Mouse (Mus musculus) CH12.LX (cell line): ENCODE data around the gene Cd5. TPM values are rescaled to one million over a fixed set of nuclear protein-coding genes. Genes with fewer than 3 reads are reported as not detected.

Experiments used
- DNase-seq: peaks from one replicate; pipeline ENCODE4 v3.0.0-alpha.2; 2013; ENCODE audit errors: extremely low read depth
- H3K27ac ChIP-seq: 2 replicates; pipeline ENCODE4 v1.5.1; 2012; ENCODE audit warnings: low read depth, mild to moderate bottlenecking, control low read depth, moderate library complexity; ENCODE audit not compliant: insufficient read depth
- H3K27me3 ChIP-seq: replicated peaks from 2 replicates; pipeline ENCODE3; 2012; ENCODE audit warnings: inconsistent platforms
- H3K36me3 ChIP-seq, 2 experiments: replicated peaks in 1 of 2; 2 replicates each; pipeline versions ENCODE3 to v1.6.1; 2012; ENCODE audit warnings: inconsistent platforms in 1 of 2, low read length in 1 of 2, mild to moderate bottlenecking in 1 of 2, mixed read lengths in 1 of 2, moderate library complexity in 1 of 2; ENCODE audit not compliant: control insufficient read depth in 1 of 2, insufficient read depth in 1 of 2
- H3K4me1 ChIP-seq, 2 experiments: 2 replicates each; pipeline ENCODE4 v1.6.1; 2012; ENCODE audit warnings: inconsistent platforms in 1 of 2, moderate library complexity in 1 of 2; ENCODE audit not compliant: insufficient read depth in 2 of 2, control insufficient read depth in 1 of 2
- H3K4me2 ChIP-seq: 2 replicates; pipeline ENCODE4 v1.6.1; 2012; ENCODE audit warnings: low read depth, mild to moderate bottlenecking, control low read depth; ENCODE audit not compliant: poor library complexity, insufficient read depth, severe bottlenecking
- H3K4me3 ChIP-seq, 3 experiments: fragments of 150-350 bp in 1 of 3; sonication (generic) in 1 of 3; replicated peaks in 1 of 3; 2 replicates each; pipeline versions ENCODE3 to v1.5.1; 2011 to 2012; ENCODE audit warnings: low read depth in 2 of 3, low read length in 2 of 3, mild to moderate bottlenecking in 2 of 3, moderate library complexity in 2 of 3, control low read depth in 1 of 3, improper control_type of control experiment in 1 of 3, inconsistent platforms in 1 of 3, mixed read lengths in 1 of 3; ENCODE audit not compliant: poor library complexity in 1 of 3
- H3K79me2 ChIP-seq: replicated peaks from 2 replicates; pipeline ENCODE4 v1.6.1; 2012; ENCODE audit warnings: mild to moderate bottlenecking, moderate library complexity; ENCODE audit not compliant: control insufficient read depth, poor library complexity, insufficient read depth, severe bottlenecking; ENCODE audit errors: extremely low read depth
- H3K9ac ChIP-seq: 2 replicates; pipeline ENCODE4 v1.6.1; 2012; ENCODE audit warnings: low read depth, mild to moderate bottlenecking, control low read depth, moderate library complexity; ENCODE audit not compliant: insufficient read depth
- H3K9me3 ChIP-seq: replicated peaks from 2 replicates; pipeline ENCODE3; 2012; ENCODE audit warnings: low read length, inconsistent platforms, mixed read lengths
- CHD2 ChIP-seq: IDR thresholded peaks from 2 replicates; pipeline ENCODE4 v1.6.1; 2011; ENCODE audit warnings: low read length, improper control_type of control experiment
- E2F4 ChIP-seq: IDR thresholded peaks from 2 replicates; pipeline ENCODE4 v1.6.1; 2011; ENCODE audit warnings: low read depth, low read length, improper control_type of control experiment; ENCODE audit not compliant: insufficient replicate concordance
- ETS1 ChIP-seq: conservative IDR thresholded peaks from 2 replicates; pipeline ENCODE4 v1.6.1; 2012; ENCODE audit warnings: low read depth, mild to moderate bottlenecking, inconsistent platforms, low read length, improper control_type of control experiment, moderate library complexity
- GABPA ChIP-seq: IDR thresholded peaks from 2 replicates; pipeline ENCODE4 v1.6.1; 2012; ENCODE audit warnings: low read depth, low read length, improper control_type of control experiment, inconsistent platforms; ENCODE audit not compliant: insufficient replicate concordance
- HCFC1 ChIP-seq: IDR thresholded peaks from 2 replicates; pipeline ENCODE4 v1.6.1; 2012; ENCODE audit warnings: low read depth, mild to moderate bottlenecking, inconsistent platforms, low read length, improper control_type of control experiment
- JUN ChIP-seq: IDR thresholded peaks from 2 replicates; pipeline ENCODE4 v1.6.1; 2011; ENCODE audit warnings: low read depth, mild to moderate bottlenecking, low read length, improper control_type of control experiment, moderate library complexity; ENCODE audit not compliant: insufficient read depth
- KAT2A ChIP-seq: IDR thresholded peaks from 2 replicates; pipeline ENCODE4 v1.6.1; 2012; ENCODE audit warnings: low read length, improper control_type of control experiment, inconsistent platforms; ENCODE audit not compliant: insufficient replicate concordance
- MAFK ChIP-seq: IDR thresholded peaks from 2 replicates; pipeline ENCODE4 v1.6.1; 2011; ENCODE audit warnings: low read length, improper control_type of control experiment; ENCODE audit not compliant: insufficient replicate concordance
- MAZ ChIP-seq: IDR thresholded peaks from 2 replicates; pipeline ENCODE4 v1.6.1; 2012; ENCODE audit warnings: low read depth, mild to moderate bottlenecking, inconsistent platforms, low read length, improper control_type of control experiment, moderate library complexity
- MEF2A ChIP-seq: IDR thresholded peaks from 2 replicates; pipeline ENCODE4 v1.6.1; 2014; ENCODE audit warnings: low read depth, mild to moderate bottlenecking, inconsistent platforms, low read length, improper control_type of control experiment, borderline replicate concordance
- MXI1 ChIP-seq: IDR thresholded peaks from 2 replicates; pipeline ENCODE4 v1.6.1; 2011; ENCODE audit warnings: mild to moderate bottlenecking, low read depth, low read length, improper control_type of control experiment
- PAX5 ChIP-seq: IDR thresholded peaks from 2 replicates; pipeline ENCODE4 v1.6.1; 2012; ENCODE audit warnings: low read length, inconsistent platforms, mixed read lengths
- POLR2AphosphoS2 ChIP-seq: IDR thresholded peaks from 2 replicates; pipeline ENCODE4 v1.6.1; 2011; ENCODE audit warnings: low read depth, low read length, improper control_type of control experiment
- RAD21 ChIP-seq: IDR thresholded peaks from 2 replicates; pipeline ENCODE4 v1.6.1; 2011; ENCODE audit warnings: low read depth, mild to moderate bottlenecking, low read length, improper control_type of control experiment, moderate library complexity
- SIN3A ChIP-seq: IDR thresholded peaks from 2 replicates; pipeline ENCODE4 v1.6.1; 2012; ENCODE audit warnings: low read length, improper control_type of control experiment, inconsistent platforms
- TBP ChIP-seq: conservative IDR thresholded peaks from 2 replicates; pipeline ENCODE4 v1.6.1; 2011; ENCODE audit warnings: low read depth, low read length, improper control_type of control experiment
- TCF12 ChIP-seq: IDR thresholded peaks from 2 replicates; pipeline ENCODE4 v1.6.1; 2014; ENCODE audit warnings: low read depth, mild to moderate bottlenecking, inconsistent platforms, low read length, improper control_type of control experiment
- UBTF ChIP-seq: IDR thresholded peaks from 2 replicates; pipeline ENCODE4 v1.6.1; 2012; ENCODE audit warnings: low read depth, mild to moderate bottlenecking, inconsistent platforms, low read length, improper control_type of control experiment, moderate library complexity
- USF2 ChIP-seq: conservative IDR thresholded peaks from 2 replicates; pipeline ENCODE4 v1.6.1; 2011; ENCODE audit warnings: low read depth, low read length, improper control_type of control experiment
- ZC3H11A ChIP-seq: IDR thresholded peaks from 2 replicates; pipeline ENCODE4 v1.6.1; 2012; ENCODE audit warnings: low read depth, mild to moderate bottlenecking, inconsistent platforms, low read length, improper control_type of control experiment
- ZKSCAN1 ChIP-seq: IDR thresholded peaks from 2 replicates; pipeline ENCODE4 v1.6.1; 2012; ENCODE audit warnings: low read depth, inconsistent platforms, low read length, improper control_type of control experiment, borderline replicate concordance
- ZNF384 ChIP-seq: IDR thresholded peaks from 2 replicates; pipeline ENCODE4 v1.6.1; 2012; ENCODE audit warnings: low read depth, low read length, improper control_type of control experiment, inconsistent platforms
- dilution Hi-C: fragments of 300-500 bp; cut with MboI; formaldehyde crosslinking; loops from 2 replicates; pipeline ENCODE4 v1.14.3; 2020; ENCODE audit warnings: low sequenced_read_pairs; ENCODE audit not compliant: extremely low pct_unique_long_range_greater_than_20kb, extremely low pct_ligation_motif_present
- in situ Hi-C: fragments of 300-500 bp; cut with MboI; formaldehyde crosslinking; loops from 3 replicates; pipeline ENCODE4 v1.14.3; 2019; ENCODE audit warnings: low sequenced_read_pairs, low pct_ligation_motif_present, low pct_unique_long_range_greater_than_20kb, mixed read lengths
- polyA plus RNA-seq: library from polyadenylated mRNA; unstranded; fragments of >175 nt; gene quantifications from 2 replicates; pipeline ENCODE4 v1.2.1, GENCODE M21; 2012; ENCODE audit warnings: low read depth; ENCODE audit not compliant: insufficient read length
- total RNA-seq, 2 experiments: library from RNA; depleted of rRNA; stranded (reverse); fragments of 300-350 nt in 1 of 2; fragments of >200 nt in 1 of 2; gene quantifications; 2 replicates each; pipeline ENCODE4 v1.2.3; 2012 to 2014

Cd5 gene
- total and polyA plus RNA-seq, 3 experiments: 8.7 to 51.4 (median 17.7) TPM

DNA sequence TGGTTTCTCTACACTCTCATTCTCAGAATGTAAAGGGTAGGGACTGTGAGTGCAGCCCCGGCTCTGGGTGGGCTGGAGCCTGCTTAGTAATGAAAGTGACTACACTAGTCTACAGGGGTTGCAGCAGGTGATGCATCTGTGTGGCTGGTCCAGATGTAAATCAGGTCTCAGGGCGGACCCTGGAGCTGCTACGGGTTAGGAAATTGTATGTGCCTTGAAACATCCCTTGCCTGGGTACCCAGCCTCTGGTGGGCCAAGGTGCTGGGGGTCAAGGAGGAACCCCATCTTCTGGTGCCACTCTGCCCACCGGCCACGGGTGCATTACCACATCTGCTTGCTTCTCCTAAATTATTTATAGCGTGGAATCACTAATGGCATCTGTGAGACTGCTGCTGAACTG, 24.6 kb downstream of the Cd5 start:
- Histone ChIP-seq H3K4me1 (peaks cover 4 to 27% of the 10 kb centered on the region in 2 experiments; a peak in 3 of 4 replicates), H3K36me3 (peaks cover 39 to 94% of the 10 kb centered on the region in 2 experiments)
- dilution Hi-C loops: no loop called here

DNA sequence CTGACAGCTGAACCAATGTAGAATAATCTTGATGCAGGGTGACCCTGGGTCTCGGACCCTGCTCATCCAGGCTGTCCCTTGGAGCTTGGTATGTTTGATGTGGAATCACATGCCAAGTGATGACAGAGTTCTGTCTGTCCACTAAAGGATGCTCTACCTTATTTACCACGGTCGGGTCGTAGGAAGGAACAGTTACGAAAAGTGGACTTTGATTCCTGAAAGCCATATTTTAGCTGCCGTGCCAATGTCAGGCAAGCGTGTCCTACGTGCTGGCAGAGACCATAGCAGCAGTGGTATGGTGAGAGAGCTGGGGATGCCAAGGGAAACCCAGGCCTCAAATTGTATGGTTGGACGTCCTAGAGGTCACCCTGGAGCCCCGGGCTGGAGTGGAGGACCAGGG, 25.3 kb downstream of the Cd5 start:
- no peak overlapping the region for H3K4me3 ChIP-seq
- dilution Hi-C loops: no loop called here

More for the DNA sequence above, 24.6 kb downstream of the Cd5 start:
- H3K4me2 ChIP-seq: no peak overlapping the region
- TF ChIP-seq HCFC1 (no peak), MXI1 (no peak), ZC3H11A (no peak), TCF12 (no peak), MEF2A (no peak), ZKSCAN1 (no peak), USF2 (no peak), RAD21 (no peak), KAT2A (no peak), POLR2AphosphoS2 (no peak), ZNF384 (no peak), MAZ (no peak), PAX5 (no peak), TBP (no peak), ETS1 (no peak), SIN3A (no peak), UBTF (no peak), MAFK (no peak), E2F4 (no peak), CHD2 (no peak)
- DNase-seq: no peak
- H3K4me3 ChIP-seq: no peak overlapping the region
- H3K79me2 ChIP-seq: no peaks in the 10 kb centered on the region
- no peaks in the 10 kb centered on the region for H3K27me3 ChIP-seq
- no peak overlapping the region for H3K27ac ChIP-seq
- H3K9me3 ChIP-seq: no peaks in the 10 kb centered on the region
- H3K9ac ChIP-seq: no peak overlapping the region
- in situ Hi-C loops: no loop called here

More for the DNA sequence above, 25.3 kb downstream of the Cd5 start:
- Histone ChIP-seq H3K27ac (no peak overlapping the region), H3K4me2 (no peak overlapping the region), H3K9ac (no peak overlapping the region), H3K27me3 (no peaks in the 10 kb centered on the region), H3K9me3 (no peaks in the 10 kb centered on the region), H3K79me2 (no peaks in the 10 kb centered on the region), H3K4me1 (peaks cover 7 to 31% of the 10 kb centered on the region in 2 experiments; a peak in 3 of 4 replicates), H3K36me3 (peaks cover 43 to 94% of the 10 kb centered on the region in 2 experiments)
- TF ChIP-seq GABPA: no peak
- TF ChIP-seq JUN: no peak
- in situ Hi-C loops: no loop called here
- DNase-seq: no peak
